Mouse (Mus musculus) midbrain, postnatal 0 days (tissue): ENCODE data around the gene Cct3. TPM values are rescaled to one million over a fixed set of nuclear protein-coding genes. Genes with fewer than 3 reads are reported as not detected.

Source experiments
- ATAC-seq: fragments of 200-750 bp; cut with Nextera tagmentation; 2 replicates; pipeline ENCODE4 v1.8.0; 2017; ENCODE audit warnings: moderate number of reproducible peaks, mild to moderate bottlenecking, moderate TSS enrichment, moderate library complexity; ENCODE audit not compliant: low FRiP score
- DNase-seq: peaks from one replicate; pipeline ENCODE4 v3.0.0-alpha.2; 2015; ENCODE audit warnings: low spot score
- H3K27ac ChIP-seq: fragments of 300-500 bp; sonication (generic); 2 replicates; pipeline ENCODE4 v1.5.1; 2014; ENCODE audit warnings: low read depth, mild to moderate bottlenecking, low read length, mixed read lengths
- H3K27me3 ChIP-seq: fragments of 300-500 bp; sonication (generic); 2 replicates; pipeline ENCODE4 v1.6.1; 2014; ENCODE audit warnings: low read length, control low read depth, mixed read lengths; ENCODE audit not compliant: insufficient read depth
- H3K36me3 ChIP-seq: fragments of 300-500 bp; sonication (generic); 2 replicates; pipeline ENCODE4 v1.6.1; 2014; ENCODE audit warnings: low read length, control low read depth, mixed read lengths; ENCODE audit not compliant: insufficient read depth
- H3K4me1 ChIP-seq: fragments of 300-500 bp; sonication (generic); 2 replicates; pipeline ENCODE4 v1.6.1; 2014; ENCODE audit warnings: mild to moderate bottlenecking, control low read depth, antibody characterized with exemption, low read length, mixed read lengths; ENCODE audit not compliant: insufficient read depth
- H3K4me2 ChIP-seq: fragments of 300-500 bp; sonication (generic); 2 replicates; pipeline ENCODE4 v1.6.1; 2014; ENCODE audit warnings: low read depth, mild to moderate bottlenecking, low read length, mixed read lengths; ENCODE audit not compliant: poor library complexity, severe bottlenecking
- H3K4me3 ChIP-seq: fragments of 300-500 bp; sonication (generic); 2 replicates; pipeline ENCODE4 v1.5.1; 2014; ENCODE audit warnings: low read depth, mild to moderate bottlenecking, low read length, moderate library complexity
- H3K9ac ChIP-seq: fragments of 300-500 bp; sonication (generic); replicated peaks from 2 replicates; pipeline ENCODE4 v1.6.1; 2014; ENCODE audit warnings: mild to moderate bottlenecking, low read length, moderate library complexity, mixed read lengths; ENCODE audit not compliant: poor library complexity, severe bottlenecking
- H3K9me3 ChIP-seq: fragments of 300-500 bp; sonication (generic); 2 replicates; pipeline ENCODE4 v1.6.1; 2016; ENCODE audit warnings: low read length, control low read depth
- CTCF ChIP-seq: IDR thresholded peaks from 2 replicates; pipeline ENCODE4 v1.5.1; 2016; ENCODE audit warnings: antibody characterized with exemption, mild to moderate bottlenecking
- WGBS: fragments of 180-500 bp; shearing (Covaris S2); extraction: QIAGEN DNeasy Blood & Tissue Kit; methylation state at CpG from one replicate; pipeline ENCODE4 v1.1.7; 2014; 5-methylcytosine and 5-hydroxymethylcytosine counted together
- polyA plus RNA-seq: library from polyadenylated mRNA; unstranded; fragments of >200 nt; fragmentation: Nextera tagmentation; extraction: Ambion mirVana; gene quantifications from 2 replicates; pipeline ENCODE4 v1.2.1, GENCODE M21; 2015
- total RNA-seq: library from RNA; depleted of rRNA; stranded (reverse); fragments of >200 nt; gene quantifications from 2 replicates; pipeline ENCODE4 v1.2.3, GENCODE M21; 2014

Cct3 gene
- total and polyA plus RNA-seq, 2 experiments from 2014 or later = 253 to 372 TPM

DNA sequence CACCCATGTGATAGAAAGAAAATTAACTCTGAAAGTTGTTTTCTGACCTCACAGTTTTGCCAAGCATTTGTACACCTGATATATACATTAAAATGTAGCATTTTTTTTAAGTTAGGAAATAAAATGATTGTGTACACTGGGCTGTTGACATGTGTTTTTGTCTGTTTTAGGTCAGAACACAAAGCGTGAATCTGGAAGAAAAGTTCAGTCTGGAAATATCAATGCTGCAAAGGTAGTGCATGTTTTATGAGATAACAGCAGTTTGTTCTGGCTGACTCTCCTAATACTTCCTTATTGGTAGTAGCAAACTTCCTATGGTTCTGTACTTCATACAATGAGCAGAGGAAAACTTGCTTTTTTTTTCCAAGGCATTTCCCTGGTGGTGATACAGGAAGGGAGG, 2.3 kb downstream of the Cct3 start:
- no peak for DNase-seq
- Histone ChIP-seq H3K27ac (no peak overlapping the region), H3K36me3 (peaks cover 33% of the 10 kb centered on the region), H3K4me1 (0 out of 2 replicates have a peak, but pooled peaks cover 6% of the 10 kb centered on the region), H3K9me3 (no peaks in the 10 kb centered on the region), H3K4me3 (no peak overlapping the region), H3K4me2 (no peak overlapping the region), H3K9ac (no peak overlapping the region), H3K27me3 (no peaks in the 10 kb centered on the region)
- no peak for ATAC-seq
- WGBS = 96% methylated on average over 1 of the region's 1 CpGs
- no peak for TF ChIP-seq CTCF

DNA sequence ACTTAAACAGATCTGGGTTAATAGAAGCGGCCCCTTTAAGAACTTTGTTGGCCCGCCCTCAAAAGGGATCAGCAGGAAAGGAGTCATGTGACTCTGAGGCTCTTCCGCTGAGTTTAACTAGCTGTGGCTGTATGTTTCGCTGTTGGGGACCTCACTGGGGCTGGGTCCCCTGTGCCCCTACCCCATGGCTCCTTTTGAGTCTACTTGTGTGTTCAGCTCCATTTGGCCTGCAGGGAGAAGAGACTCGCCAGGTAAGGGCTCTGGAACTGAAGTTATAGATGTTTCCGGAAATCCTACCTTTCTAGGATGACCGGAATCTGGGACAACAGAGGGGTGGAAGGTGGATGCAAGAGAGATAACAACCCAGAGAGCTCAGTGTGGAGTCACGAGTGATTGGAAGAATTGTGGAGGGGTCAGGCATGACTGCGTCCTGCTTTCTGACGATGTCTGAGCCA, 28.1 kb downstream of the Cct3 start, which contains the start of gene Glmp:
TSS of gene Glmp (plus strand) at position 73 of the 455 bp plus-strand sequence.
- DNase-seq (peak; percentile 80), ATAC-seq (peak; percentile 78; the same call in 1 of the 2 replicates)
- TF ChIP-seq CTCF = no peak
- WGBS = under 1% methylated on average over 10 of the region's 10 CpGs
- H3K27ac ChIP-seq = no peak within 1 kb of the TSS
- H3K27me3 ChIP-seq = no peaks in the 10 kb centered on the region
- peak within 1 kb of the TSS; percentile 59 for H3K9ac ChIP-seq
- H3K9me3 ChIP-seq = no peaks in the 10 kb centered on the region
- peak within 1 kb of the TSS; percentile 55 for H3K4me3 ChIP-seq
- H3K4me2 ChIP-seq = peak within 1 kb of the TSS; percentile 59
- H3K4me1 ChIP-seq = peaks cover 6% of the 10 kb centered on the region
- peaks cover 45% of the 10 kb centered on the region for H3K36me3 ChIP-seq

DNA sequence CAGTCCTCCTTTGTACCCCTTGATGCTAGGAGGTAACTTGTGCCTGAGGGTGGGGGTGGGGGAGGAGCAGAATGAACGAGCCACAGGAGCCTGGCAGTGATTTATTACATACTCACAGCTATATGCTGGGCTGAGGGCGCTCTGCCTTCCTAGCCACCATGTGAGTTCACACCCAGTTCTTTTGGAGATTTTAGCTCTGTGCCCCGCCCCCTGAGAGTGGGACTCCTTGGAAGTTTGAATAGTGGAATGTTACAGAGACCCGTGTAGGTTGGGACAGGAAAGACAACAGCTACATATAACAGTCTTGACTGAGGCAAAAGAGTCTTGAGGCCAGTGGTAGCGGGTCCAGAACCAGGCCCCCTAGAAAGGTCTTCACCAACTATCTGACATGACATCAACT, 32.0 kb downstream of the Cct3 start:
- Histone ChIP-seq H3K4me3 (no peak overlapping the region), H3K4me1 (peaks cover 6% of the 10 kb centered on the region), H3K27ac (no peak overlapping the region), H3K9ac (no peak overlapping the region), H3K27me3 (no peaks in the 10 kb centered on the region), H3K36me3 (peaks cover 17% of the 10 kb centered on the region), H3K9me3 (no peaks in the 10 kb centered on the region), H3K4me2 (no peak overlapping the region)
- WGBS = 86% methylated on average over 5 of the region's 5 CpGs
- ATAC-seq (no peak), DNase-seq (no peak)
- no peak for TF ChIP-seq CTCF

DNA sequence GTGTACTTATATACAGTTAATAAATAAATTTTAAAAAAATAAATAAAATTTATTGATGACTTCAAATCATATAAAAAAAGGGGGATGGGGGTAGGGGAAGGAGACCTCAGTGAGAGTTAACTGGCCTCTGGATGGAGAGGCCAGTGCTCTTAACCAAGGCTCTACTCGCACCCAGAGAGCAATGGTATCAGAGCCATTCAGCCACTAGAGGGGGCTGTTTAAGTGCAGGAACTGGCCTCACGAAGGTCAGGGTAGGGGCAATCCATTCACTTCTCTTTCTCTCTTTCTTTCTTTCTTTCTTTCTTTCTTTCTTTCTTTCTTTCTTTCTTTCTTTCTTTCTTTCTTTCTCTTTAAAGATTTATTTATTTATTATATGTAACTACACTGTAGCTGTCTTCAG, 34.4 kb downstream of the Cct3 start:
- no peak for DNase-seq
- Histone ChIP-seq H3K27ac (no peak overlapping the region), H3K9ac (no peak overlapping the region), H3K4me3 (no peak overlapping the region), H3K27me3 (no peaks in the 10 kb centered on the region), H3K9me3 (no peaks in the 10 kb centered on the region), H3K36me3 (peaks cover 17% of the 10 kb centered on the region), H3K4me1 (peaks cover 3% of the 10 kb centered on the region; the same call in 1 of the 2 replicates), H3K4me2 (no peak overlapping the region)
- peak; percentile 56 for TF ChIP-seq CTCF
- no peak for ATAC-seq
- 32% methylated on average over 2 of the region's 2 CpGs for WGBS

DNA sequence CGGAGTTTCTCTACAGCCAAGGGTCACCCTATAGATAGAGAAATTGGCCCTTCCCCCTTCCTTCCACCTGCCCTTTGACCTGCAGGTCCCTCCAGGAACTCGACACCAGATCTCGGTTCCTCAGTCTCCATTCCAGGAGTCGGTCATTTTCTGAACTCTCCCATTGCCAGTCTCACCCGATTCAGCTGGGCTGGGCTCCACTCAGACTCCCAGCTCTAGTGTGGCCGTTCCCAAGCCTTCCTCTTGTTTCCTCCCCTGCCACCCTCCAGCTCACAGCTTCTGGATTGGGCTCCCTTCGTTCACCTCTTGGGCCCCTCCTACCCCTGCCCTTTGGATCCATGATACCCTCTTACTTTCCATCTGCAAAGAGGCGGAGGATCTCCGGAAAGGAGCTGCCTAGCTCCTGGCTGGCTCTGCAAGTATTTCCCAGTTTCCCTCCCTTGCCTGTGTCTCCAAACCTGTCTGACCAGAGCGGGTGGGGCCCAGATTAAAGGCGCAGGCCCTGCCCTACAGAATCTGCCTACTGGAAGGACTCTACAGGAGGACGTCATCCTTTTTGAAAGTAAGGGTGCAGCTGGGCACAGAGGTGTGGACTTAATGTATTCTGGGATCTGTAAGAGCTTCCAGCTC, 37.2 kb downstream of the Cct3 start:
- no peak for DNase-seq
- peaks cover 8% of the 10 kb centered on the region for H3K36me3 ChIP-seq
- no peak overlapping the region for H3K27ac ChIP-seq
- WGBS = 63% methylated on average over 12 of the region's 12 CpGs
- peaks cover 9% of the 10 kb centered on the region; the same call in 1 of the 2 replicates for H3K4me1 ChIP-seq
- no peaks in the 10 kb centered on the region for H3K27me3 ChIP-seq
- ATAC-seq = no peak
- no peak overlapping the region for H3K4me3 ChIP-seq
- no peak overlapping the region; the same call in 1 of the 2 replicates for H3K9ac ChIP-seq
- no peaks in the 10 kb centered on the region for H3K9me3 ChIP-seq
- TF ChIP-seq CTCF = no peak
- H3K4me2 ChIP-seq = no peak overlapping the region

DNA sequence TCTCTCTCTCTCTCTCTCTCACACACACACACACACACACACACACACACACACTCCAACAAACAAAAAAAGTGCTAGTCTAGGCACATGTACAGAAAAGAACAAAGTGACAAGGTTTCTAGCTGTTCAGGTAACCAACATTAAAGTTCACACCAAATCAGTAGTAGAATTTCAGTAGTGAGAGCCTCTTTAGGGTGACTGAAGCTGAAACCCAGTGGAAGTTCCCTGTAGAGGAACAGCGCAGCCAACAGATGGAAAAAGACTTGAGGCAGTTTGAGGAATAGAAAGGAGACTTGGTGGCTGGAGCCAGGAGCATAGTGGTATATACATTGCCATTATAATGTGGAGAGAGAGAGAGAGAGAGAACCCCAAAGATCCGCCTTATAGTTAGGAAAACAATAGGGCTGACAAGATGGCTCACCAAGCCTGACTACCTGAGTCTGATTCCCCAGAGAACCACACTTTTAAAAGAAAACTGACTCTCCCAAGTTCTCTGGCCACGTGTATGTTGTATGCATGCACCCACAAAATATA, 38.1 kb downstream of the Cct3 start:
- DNase-seq (no peak), ATAC-seq (no peak)
- no peaks in the 10 kb centered on the region for H3K36me3 ChIP-seq
- no peaks in the 10 kb centered on the region for H3K9me3 ChIP-seq
- no peak for TF ChIP-seq CTCF
- H3K4me3 ChIP-seq = peak overlapping the region; percentile 78; the same call in 1 of the 2 replicates
- peak overlapping the region; percentile 93 for H3K9ac ChIP-seq
- 37% methylated on average over 3 of the region's 3 CpGs for WGBS
- peaks cover 9% of the 10 kb centered on the region; the same call in 1 of the 2 replicates for H3K4me1 ChIP-seq
- no peak overlapping the region for H3K27ac ChIP-seq
- peak overlapping the region; percentile 56 for H3K4me2 ChIP-seq
- H3K27me3 ChIP-seq = no peaks in the 10 kb centered on the region
